Mouse (Mus musculus) ZHBTc4 (cell line): ENCODE measurements around the gene Grn.

ENCODE experiments used
- DNase-seq: peaks from one replicate; pipeline ENCODE4 v3.0.0-alpha.2; 2011; ENCODE audit warnings: low read depth, low spot score

The Grn gene

DNA sequence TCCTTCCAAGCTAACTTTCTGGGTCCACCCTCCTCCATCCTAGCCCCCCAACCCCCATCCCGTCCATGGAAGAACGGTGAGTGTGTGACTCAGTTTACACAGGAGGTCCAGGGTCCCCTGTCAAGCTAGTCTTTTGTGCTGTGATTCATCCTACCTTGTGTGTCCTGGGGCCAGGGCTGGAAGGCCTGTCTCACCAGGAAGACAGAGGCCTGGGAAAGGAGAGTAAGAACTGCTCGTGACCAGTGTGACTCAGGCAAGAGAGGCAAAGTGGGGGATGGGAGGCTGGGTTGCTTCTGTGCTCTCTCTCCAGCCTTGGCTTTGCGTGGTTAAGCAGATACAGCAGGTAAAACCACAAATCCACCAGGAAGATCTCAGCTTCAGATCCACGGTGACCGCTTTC lies 5.4 kb upstream of the Grn start:
- no peak for DNase-seq

DNA sequence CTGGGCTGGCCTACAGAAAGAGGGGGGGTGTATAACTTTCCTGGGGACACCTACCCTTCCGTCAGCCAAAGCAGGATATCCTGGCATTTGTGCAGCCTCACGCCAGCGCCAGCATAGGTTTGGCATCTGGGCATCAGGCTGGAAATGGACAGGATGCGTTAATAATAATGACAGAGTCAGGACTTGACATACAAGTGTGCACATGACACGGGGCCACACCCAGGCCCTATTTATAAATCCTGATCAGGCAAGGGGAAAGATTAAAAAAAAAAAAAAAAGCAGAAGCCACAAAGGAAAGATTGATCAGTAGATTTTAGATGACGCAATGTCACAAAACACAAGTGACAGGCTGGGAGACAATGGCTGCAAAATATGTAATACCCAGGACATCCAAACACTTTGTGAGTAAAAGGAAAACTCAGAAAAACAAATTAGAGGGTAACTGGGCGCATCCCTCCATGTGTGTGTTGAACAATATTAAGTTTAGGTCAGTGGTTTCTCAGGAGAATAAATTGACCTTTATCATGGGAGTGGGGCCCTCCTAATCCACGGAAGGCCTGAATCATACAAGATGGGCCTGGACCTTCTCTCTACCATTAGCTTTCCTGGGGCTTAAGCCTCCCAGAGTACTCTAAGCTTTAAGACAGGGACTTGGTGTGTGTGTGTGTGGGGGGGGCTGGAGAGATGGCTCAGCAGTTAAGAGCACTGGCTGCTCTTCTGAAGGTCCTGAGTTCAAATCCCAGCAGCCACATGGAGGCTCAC lies 4.4 kb upstream of the Grn start:
- no peak for DNase-seq

DNA sequence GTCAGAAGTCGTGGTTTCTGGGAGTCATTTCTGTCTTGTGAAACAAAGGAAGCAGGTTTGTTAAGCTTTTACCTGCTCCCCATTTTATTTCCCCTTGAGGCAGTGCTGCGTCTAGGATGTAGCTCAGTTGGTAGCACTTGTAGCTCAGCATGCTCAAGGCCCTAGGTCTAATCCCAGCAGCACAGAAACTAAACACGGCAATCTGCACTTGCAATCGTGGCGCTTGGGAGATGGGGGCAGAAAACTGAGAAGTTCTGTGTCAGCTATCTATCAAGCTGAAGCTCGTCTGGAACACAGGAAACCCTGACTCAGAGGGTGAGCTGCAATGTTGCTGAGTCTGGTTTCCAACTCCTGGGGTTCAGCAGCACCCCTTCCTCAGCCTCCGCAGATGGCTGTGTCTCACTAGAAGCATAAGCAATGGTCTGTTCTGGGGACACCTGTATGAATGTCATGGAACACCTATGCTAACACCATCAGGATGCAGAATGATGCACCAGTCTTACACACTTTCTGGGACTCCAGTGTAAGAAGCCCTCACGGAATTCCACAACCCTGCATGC lies 1.1 kb upstream of the Grn start:
- DNase-seq, result no peak

DNA sequence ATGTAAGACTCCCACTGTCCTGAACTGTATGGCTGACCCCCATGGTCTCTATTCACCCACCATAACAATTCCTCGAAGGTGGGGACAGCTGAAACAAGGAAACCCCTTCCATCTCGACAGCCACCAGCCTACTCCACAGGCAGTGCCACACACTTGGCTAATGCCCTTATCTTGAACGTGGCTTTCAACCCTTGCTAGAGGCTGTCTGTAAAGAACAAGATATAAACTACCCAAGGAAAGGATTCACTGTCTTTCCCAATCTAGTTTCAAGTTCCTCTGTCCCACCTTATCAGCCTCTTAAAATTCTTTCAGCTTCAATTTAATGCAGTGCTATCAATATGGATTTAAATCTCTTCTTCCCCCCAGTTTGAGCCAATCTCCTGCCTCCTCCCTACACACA lies 564 bp upstream of the Grn start:
- no peak for DNase-seq

DNA sequence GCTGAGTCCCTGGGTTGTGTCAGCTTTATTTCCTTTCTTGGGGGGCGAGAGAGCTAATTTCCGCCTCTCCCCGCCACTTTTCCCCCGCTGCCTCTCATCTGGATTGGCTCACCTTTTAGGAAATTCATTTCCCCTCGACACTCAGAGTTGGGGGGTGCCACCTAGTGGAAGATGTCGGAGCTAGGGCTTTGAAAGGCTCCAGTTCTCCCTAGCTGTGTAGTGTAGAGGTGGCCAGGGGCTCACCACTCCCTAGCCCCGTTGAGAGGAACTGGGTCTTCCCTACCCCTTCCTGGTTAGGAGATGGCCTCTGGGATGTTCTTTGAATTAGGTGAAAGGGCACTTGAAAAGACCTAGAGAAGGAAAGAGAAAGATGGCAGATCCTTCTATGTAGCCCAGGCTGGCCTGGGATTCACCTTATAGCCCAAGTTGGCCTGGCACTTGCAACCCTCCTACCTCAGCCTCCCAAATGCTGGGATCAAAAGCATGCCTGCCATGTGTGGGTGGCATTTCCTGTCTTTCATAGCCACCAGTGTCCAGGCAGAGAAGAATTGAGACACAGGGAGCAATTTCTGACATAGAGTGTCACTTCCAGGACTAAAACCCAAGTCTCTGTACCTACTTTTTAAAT lies 1.0 kb downstream of the Grn start:
- DNase-seq, result peak; percentile 92

DNA sequence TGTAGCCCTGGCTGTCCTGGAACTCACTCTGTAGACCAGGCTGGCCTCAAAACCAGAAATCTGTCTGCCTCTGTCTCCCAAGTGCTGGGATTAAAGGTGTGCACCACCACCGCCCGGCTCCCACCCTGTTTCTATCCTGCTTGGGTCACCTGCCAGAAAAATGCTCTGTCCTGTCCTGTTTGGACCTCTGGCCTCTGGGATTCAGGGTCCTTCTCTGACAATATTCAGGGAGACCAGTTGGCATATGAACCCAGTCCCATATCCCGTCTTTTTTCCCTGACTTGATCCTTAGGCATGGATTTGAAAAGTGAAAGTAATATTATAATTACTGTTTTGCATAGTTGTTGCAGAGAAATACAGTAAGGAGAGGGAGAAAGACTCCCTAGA lies 1.6 kb downstream of the Grn start:
- DNase-seq, result no peak

DNA sequence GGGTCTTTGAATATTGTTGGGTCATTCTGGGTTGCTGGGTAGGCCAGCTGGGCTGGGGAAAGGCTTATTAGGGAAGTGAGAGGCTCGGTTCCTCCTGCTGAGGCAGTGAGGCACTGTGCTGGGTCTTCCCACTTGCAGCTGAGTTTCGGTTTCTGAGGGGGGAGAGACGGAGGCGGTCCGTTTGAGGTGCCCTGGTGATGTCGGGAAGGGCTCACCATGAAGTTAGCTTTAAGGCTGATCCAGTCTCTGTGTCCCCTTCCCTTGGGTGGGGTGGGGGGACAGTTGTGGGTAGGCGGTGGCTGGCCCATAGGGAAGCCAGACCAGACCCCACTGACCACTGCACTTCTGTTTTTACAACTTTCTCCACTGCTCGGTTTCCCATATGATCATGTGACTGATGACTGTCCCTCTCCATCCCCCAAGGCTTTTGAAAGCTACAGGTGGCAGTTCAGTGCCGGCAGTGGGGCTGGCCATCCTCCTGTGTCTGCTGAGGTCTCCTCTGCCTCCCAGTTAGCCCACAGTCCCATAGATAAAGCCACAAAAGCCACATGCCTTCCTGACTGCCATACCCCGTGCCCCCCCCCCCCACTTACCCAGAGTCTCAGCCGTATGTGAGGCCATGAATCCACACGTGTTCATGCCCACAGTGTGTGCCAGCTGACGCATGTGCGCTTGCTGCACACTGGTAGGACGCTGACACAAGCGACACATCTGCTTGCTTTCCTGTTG lies 2.2 kb downstream of the Grn start:
- DNase-seq, result no peak

DNA sequence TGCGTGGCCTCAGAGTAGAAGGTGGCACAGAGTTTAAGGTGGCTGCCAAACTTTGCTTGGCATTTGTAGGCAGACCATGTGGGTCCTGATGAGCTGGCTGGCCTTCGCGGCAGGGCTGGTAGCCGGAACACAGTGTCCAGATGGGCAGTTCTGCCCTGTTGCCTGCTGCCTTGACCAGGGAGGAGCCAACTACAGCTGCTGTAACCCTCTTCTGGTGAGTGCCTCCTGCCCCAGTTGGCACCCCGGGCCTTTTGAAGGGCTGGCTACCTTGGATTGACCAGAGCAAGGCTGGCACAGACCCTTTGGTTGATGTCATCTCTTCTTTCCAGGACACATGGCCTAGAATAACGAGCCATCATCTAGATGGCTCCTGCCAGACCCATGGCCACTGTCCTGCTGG lies 2.8 kb downstream of the Grn start:
- no peak for DNase-seq

DNA sequence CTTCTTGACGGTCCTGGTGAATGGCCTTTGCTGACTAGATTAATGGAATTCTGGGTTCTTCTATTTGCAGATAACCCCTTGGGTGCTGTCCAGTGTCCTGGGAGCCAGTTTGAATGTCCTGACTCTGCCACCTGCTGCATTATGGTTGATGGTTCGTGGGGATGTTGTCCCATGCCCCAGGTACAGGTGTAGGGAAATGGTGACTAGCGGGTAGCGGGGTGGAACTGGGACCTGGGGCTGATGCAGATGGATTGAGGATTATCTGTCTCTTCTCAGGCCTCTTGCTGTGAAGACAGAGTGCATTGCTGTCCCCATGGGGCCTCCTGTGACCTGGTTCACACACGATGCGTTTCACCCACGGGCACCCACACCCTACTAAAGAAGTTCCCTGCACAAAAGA lies 3.8 kb downstream of the Grn start:
- DNase-seq, result no peak

DNA sequence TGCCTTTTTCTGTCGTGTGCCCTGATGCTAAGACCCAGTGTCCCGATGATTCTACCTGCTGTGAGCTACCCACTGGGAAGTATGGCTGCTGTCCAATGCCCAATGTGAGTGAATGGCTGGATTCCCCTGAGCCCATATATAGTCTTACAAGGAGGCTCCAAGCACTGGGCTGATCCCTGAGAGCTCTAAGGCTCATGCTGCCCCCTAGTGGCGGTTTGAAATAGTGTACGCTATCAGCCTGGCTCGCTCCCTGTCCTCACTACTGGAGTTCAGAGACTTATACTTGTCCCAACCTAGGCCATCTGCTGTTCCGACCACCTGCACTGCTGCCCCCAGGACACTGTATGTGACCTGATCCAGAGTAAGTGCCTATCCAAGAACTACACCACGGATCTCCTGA lies 4.3 kb downstream of the Grn start:
- peak; percentile 92 for DNase-seq

DNA sequence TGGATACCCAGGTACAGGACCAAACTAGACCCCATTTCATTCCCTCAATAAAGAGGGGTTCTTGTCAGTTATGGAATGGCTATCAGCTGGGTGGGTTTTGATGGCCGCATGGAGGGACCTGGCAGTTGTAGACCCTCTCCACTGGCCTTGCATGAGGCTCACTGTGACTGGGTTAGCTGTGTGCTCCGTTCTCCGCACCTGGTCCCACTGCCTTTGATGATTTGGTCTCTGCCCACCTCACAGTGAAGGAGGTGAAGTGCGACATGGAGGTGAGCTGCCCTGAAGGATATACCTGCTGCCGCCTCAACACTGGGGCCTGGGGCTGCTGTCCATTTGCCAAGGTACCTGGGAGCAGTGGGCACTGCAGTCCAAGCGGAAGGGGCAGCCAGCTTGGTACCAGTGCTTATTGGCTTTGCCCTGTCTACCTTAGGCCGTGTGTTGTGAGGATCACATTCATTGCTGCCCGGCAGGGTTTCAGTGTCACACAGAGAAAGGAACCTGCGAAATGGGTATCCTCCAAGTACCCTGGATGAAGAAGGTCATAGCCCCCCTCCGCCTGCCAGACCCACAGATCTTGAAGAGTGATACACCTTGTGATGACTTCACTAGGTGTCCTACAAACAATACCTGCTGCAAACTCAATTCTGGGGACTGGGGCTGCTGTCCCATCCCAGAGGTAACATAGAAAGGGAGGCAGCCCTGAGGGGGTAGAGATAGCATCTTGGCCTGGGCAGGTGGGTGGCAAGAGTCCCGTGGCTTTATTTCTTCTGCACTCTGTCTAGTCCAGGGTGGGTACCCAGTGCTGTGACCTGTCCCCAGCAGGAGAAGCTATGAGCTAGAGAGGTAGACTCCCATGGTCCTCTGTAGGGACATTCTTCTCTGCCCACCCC lies 4.9 kb downstream of the Grn start:
- DNase-seq, result no peak

DNA sequence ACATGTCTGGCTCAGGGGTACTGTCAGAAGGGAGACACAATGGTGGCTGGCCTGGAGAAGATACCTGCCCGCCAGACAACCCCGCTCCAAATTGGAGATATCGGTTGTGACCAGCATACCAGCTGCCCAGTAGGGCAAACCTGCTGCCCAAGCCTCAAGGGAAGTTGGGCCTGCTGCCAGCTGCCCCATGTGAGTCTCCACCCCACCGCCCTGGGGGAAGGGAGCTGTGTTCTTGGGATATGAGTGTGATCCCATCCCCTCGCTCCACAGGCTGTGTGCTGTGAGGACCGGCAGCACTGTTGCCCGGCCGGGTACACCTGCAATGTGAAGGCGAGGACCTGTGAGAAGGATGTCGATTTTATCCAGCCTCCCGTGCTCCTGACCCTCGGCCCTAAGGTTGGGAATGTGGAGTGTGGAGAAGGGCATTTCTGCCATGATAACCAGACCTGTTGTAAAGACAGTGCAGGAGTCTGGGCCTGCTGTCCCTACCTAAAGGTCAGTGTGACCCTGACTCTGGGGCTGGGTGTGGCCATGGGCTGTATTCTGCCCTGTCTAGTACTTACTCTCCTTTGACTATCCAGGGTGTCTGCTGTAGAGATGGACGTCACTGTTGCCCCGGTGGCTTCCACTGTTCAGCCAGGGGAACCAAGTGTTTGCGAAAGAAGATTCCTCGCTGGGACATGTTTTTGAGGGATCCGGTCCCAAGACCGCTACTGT lies 5.8 kb downstream of the Grn start:
- no peak for DNase-seq

DNA sequence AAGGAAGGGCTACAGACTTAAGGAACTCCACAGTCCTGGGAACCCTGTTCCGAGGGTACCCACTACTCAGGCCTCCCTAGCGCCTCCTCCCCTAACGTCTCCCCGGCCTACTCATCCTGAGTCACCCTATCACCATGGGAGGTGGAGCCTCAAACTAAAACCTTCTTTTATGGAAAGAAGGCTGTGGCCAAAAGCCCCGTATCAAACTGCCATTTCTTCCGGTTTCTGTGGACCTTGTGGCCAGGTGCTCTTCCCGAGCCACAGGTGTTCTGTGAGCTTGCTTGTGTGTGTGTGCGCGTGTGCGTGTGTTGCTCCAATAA lies 6.3 kb downstream of the Grn start:
- no peak for DNase-seq

DNA sequence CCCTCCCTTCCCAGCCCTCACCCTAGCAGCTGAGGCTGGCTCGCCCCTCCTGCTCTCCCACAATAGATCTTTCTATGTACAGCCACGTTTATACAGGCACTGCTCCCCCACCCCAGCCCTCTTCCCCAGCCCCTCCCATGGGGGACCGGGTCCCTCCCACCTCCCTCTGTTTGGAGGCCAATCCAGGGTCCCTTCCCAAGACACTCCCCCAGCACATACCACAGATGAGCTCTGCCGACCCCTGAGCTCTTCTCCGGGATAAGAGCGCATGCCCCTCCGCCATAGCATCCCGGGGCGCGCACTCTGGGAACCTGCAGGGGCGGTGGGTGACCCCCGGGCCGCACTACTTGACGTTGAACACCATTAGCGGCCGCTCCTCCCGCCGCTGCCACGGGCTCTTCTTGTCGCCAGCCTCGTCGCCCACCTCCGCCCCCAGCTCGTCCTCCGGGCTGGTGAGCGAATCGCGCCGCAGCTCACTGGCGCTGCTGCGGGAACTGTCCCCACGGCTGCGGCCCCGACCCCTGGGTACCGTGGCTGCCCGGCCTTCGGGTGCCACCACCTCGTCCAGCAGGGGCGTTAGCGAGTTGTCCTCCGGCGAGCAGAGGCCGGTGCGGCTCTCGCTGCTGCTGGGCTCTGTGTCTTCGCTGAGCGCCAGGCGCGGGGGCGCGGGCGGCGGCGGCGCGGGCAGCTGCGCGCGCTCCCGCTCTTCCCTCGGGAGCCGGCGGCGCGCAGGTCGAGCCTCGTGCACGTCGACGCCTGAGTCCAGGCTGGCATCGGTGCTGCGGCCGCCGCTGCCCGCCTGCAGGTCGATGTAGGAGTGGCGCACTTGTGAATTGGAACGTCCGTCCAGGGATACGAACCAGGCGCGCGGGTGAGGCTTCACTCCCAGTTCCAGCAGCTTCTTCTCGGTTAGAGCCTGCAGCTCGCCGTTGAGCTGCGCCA lies 7.3 kb downstream of the Grn start:
- peak; percentile 90 for DNase-seq

DNA sequence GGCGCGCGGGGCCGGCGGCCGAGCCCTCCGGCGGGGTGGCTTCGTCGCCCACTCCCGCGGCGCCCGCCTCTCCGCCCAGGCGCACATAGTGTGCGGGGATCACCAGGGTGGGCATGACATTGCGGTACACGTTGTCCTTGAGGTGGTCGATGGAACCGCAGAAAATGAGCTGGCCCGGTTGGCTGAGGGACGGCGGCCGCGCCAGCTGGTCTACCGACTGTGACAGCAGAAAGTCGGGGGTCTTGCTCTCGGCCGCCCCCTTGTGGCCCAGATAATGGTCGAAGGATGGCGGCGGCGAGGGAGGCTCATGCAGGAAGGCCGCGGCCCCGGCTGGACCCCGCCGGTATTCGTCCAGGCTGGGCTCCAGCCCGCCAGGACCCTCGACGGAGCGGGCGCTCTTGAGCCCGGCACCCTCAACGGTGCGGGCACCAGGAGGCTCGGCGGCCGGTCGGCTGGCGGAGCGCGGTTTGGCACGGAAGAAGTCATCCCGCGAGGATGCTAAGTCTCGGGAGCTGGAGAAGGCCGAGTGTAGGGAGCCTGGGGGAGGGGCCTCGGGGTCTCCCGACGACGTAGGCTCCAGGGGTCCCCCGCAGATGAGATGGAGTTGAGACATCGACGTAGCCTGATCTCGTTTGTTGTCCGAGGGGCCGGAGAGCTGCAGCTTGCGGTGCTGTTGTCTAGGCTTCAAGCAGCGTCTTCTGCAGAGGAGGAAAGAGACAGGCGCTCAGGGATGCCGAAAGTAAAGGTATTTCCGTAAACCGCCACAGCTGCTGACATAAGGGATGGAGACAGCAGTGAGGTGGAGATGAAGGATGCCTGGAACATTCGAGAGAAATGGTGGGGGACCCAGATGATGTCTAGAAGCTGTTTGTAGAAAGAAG lies 8.3 kb downstream of the Grn start:
- DNase-seq, result peak; percentile 89

DNA sequence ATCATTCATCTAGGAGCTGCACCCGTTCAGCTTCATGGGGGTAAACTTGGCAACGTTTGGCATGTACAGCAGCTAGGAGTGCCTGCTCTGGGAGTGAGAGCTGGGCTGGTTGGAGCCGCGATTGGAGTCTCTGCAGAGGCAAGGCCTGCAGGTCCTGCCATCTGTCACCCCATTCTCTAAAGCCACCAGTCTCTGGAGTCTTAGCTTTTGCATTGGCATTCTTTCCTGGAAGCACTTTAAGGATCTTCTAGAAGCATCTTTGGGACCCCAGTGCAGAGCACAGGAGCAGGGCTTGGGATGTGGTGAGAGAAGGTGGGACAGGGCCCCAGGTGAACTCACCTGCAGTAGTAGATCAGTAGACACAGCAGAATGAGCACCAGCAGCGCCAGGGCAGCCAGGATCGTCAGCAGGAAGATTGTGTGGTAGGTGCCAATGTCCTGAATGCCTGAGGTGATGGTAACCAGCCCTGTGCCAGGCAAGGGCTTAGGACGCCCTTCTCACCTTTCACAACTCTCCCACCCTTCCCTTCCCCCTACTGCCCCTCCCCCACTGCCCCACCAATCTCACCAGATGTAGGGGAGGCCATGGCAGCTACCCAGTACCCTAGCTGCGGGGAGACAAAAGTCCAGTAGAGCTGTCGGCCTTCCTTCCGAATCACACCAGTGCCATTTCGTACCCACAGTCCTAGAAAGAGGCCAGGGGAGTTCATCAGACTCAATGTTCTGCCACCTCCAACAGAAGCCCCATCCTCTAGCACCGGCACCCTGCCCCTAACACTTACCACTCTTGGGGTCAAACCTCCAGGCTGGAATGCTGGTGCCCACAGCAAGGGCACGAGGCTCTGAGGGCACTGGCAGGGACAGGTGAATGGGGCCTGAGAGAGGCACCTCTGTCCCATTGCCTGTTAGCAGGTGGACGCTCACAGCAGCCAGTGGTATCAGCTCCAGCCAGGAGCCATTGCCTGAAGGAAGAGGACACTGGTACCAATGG lies 9.3 kb downstream of the Grn start:
- no peak for DNase-seq

DNA sequence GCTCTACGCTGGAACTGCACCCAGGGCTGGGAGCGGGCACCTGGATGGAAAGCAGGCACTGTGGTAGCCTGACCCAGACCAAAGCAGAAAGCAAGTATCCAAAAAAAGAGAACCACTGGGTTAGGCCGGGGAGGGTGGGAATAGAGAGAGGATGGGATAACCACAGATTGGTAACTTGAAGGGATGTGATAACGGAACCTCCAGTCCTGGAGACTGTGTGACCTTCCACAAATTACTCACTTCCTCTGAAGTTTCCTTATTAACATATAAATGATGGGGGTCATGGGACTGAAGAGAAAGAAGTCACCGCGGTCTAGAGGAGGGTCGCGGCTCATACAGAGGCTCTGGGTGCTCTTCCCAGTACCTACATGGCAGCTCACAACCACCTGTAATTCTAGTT lies 10.1 kb downstream of the Grn start:
- peak; percentile 30 for DNase-seq

DNA sequence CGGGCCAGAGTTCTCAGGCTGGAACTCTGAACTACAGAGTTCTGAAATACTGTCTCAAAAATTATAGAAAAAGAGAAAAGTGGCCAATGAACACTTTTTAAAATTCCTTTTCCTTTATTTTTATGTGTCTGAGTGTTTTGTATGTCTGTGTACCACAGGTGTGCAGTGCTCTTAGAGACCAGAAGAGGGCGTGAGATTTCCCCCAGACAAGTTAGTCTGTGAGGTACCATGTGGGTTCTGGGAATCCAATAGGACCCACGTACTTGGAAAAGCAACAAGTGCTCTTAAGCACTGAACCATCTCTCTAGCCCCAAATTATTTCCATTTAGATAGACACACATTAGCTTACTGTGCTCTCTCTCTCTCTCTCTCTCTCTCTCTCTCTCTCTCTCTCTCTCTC lies 11.3 kb downstream of the Grn start:
- peak; percentile 65 for DNase-seq
